Mouse (Mus musculus) midbrain, embryonic 10.5 days (tissue): ENCODE measurements around the gene Srek1ip1. TPM values are rescaled to one million over a fixed set of nuclear protein-coding genes. Genes with fewer than 3 reads are reported as not detected.

ENCODE experiments used
- DNase-seq: peaks from one replicate; pipeline ENCODE4 v3.0.0-alpha.2; 2017; ENCODE audit warnings: low spot score
- H3K27ac ChIP-seq: fragments of 300-500 bp; sonication (generic); replicated peaks from 2 replicates; pipeline ENCODE4 v1.5.1; 2016; ENCODE audit warnings: mild to moderate bottlenecking
- H3K27me3 ChIP-seq: fragments of 300-500 bp; sonication (generic); 2 replicates; pipeline ENCODE4 v1.6.1; 2016; ENCODE audit warnings: low read depth, mild to moderate bottlenecking; ENCODE audit not compliant: poor library complexity, severe bottlenecking
- H3K36me3 ChIP-seq: fragments of 300-500 bp; sonication (generic); 2 replicates; pipeline ENCODE4 v1.6.1; 2016; ENCODE audit warnings: mild to moderate bottlenecking, moderate library complexity
- H3K4me1 ChIP-seq: fragments of 300-500 bp; sonication (generic); 2 replicates; pipeline ENCODE4 v1.6.1; 2016
- H3K4me3 ChIP-seq: fragments of 300-500 bp; sonication (generic); 2 replicates; pipeline ENCODE4 v1.5.1; 2016; ENCODE audit warnings: mild to moderate bottlenecking, moderate library complexity
- H3K9me3 ChIP-seq: fragments of 300-500 bp; sonication (generic); replicated peaks from 2 replicates; pipeline ENCODE4 v1.6.1; 2016; ENCODE audit warnings: mild to moderate bottlenecking
- WGBS: fragments of 180-500 bp; shearing (Covaris S2); methylation state at CpG from one replicate; pipeline ENCODE4 v1.1.7; 2016; 5-methylcytosine and 5-hydroxymethylcytosine counted together
- polyA plus RNA-seq: library from polyadenylated mRNA; unstranded; fragments of >200 nt; fragmentation: Nextera tagmentation; extraction: Ambion mirVana; gene quantifications from 2 replicates; pipeline ENCODE4 v1.2.1, GENCODE M21; 2016

The Srek1ip1 gene
- polyA plus RNA-seq, 1 experiment from 2014 or later = 20.6 TPM

- WGBS = 5% methylated on average over 38 of the region's 38 CpGs
- no peaks in the 10 kb centered on the region for H3K36me3 ChIP-seq
- peak; percentile 60 for DNase-seq
- H3K27me3 ChIP-seq = peaks cover 37% of the 10 kb centered on the region
- peak within 1 kb of the TSS; percentile 79 for H3K27ac ChIP-seq
- no peaks in the 10 kb centered on the region for H3K9me3 ChIP-seq
- H3K4me3 ChIP-seq = peak within 1 kb of the TSS; percentile 64
- peaks cover 12% of the 10 kb centered on the region for H3K4me1 ChIP-seq
These were observed 71.1 kb downstream of the Srek1ip1 start, which contains the start of gene Shisal2b for GRCm38 (mm10) chr13:104863127-104863979. Shisal2b (minus strand) TSS chr13:104863893.

GRCm38 (mm10) chr13:104866726-104867125 is 74.4 kb downstream of the Srek1ip1 start:
- no peak for DNase-seq
- Histone ChIP-seq H3K27me3 (peaks cover 35% of the 10 kb centered on the region), H3K36me3 (no peaks in the 10 kb centered on the region), H3K4me1 (peaks cover 12% of the 10 kb centered on the region), H3K4me3 (no peak overlapping the region), H3K9me3 (no peaks in the 10 kb centered on the region), H3K27ac (no peak overlapping the region)
- WGBS = 84% methylated on average over 5 of the region's 5 CpGs

- WGBS = 91% methylated on average over 2 of the region's 2 CpGs
- H3K27ac ChIP-seq = no peak overlapping the region
- DNase-seq = no peak
These were observed 77.6 kb downstream of the Srek1ip1 start for GRCm38 (mm10) chr13:104869907-104870306.

GRCm38 (mm10) chr13:104878508-104878907 is 86.2 kb downstream of the Srek1ip1 start:
- Histone ChIP-seq H3K4me1 (0 out of 2 replicates have a peak, but pooled peaks cover 2% of the 10 kb centered on the region), H3K9me3 (no peaks in the 10 kb centered on the region), H3K4me3 (no peak overlapping the region), H3K27ac (no peak overlapping the region), H3K27me3 (no peaks in the 10 kb centered on the region), H3K36me3 (no peaks in the 10 kb centered on the region)
- WGBS = 78% methylated on average over 4 of the region's 4 CpGs
- DNase-seq = no peak

More at GRCm38 (mm10) chr13:104869907-104870306, 77.6 kb downstream of the Srek1ip1 start:
- Histone ChIP-seq H3K4me1 (no peaks in the 10 kb centered on the region), H3K4me3 (no peak overlapping the region), H3K9me3 (no peaks in the 10 kb centered on the region), H3K27me3 (peaks cover 5% of the 10 kb centered on the region), H3K36me3 (no peaks in the 10 kb centered on the region)

GRCm38 (mm10) chr13:104883566-104884249 is 91.4 kb downstream of the Srek1ip1 start:
- H3K4me1 ChIP-seq = 0 out of 2 replicates have a peak, but pooled peaks cover 4% of the 10 kb centered on the region
- H3K9me3 ChIP-seq = no peaks in the 10 kb centered on the region
- no peak overlapping the region for H3K27ac ChIP-seq
- H3K4me3 ChIP-seq = no peak overlapping the region
- H3K36me3 ChIP-seq = no peaks in the 10 kb centered on the region
- WGBS = 45% methylated on average over 8 of the region's 16 CpGs
- H3K27me3 ChIP-seq = no peaks in the 10 kb centered on the region
- DNase-seq = no peak

GRCm38 (mm10) chr13:104886308-104887032 is 94.2 kb downstream of the Srek1ip1 start:
- DNase-seq = no peak
- Histone ChIP-seq H3K27me3 (no peaks in the 10 kb centered on the region), H3K36me3 (no peaks in the 10 kb centered on the region), H3K9me3 (no peaks in the 10 kb centered on the region), H3K4me3 (no peak overlapping the region), H3K4me1 (0 out of 2 replicates have a peak, but pooled peaks cover 4% of the 10 kb centered on the region), H3K27ac (no peak overlapping the region)
- WGBS = 85% methylated on average over 8 of the region's 8 CpGs

Other genes starting within 250 kb of the Srek1ip1 start
- 34.1 and 35.5 TPM in 2 replicates for gene Cwc27, start 24.7 kb downstream of the Srek1ip1 start, polyA plus RNA-seq
- 0.37 and 0.73 TPM in 2 replicates for gene Shisal2b, start 71.4 kb downstream of the Srek1ip1 start, polyA plus RNA-seq